Mouse (Mus musculus) monocyte, adult 5-6 weeks (primary cell): ENCODE data around the gene Fmnl3. TPM values are rescaled to one million over a fixed set of nuclear protein-coding genes. Genes with fewer than 3 reads are reported as not detected.

ENCODE experiments used
- ATAC-seq: fragments of 153-309, 156-312 bp; replicated peaks from 2 replicates; pipeline ENCODE4 v1.8.0; 2017; ENCODE audit warnings: mild to moderate bottlenecking; ENCODE audit not compliant: low TSS enrichment, insufficient number of reproducible peaks, severe bottlenecking, poor library complexity, low FRiP score
- total RNA-seq: library from RNA; stranded (forward); fragments of 200-1000, 200-491, 200-594 nt; gene quantifications from 3 replicates; pipeline ENCODE4 v1.2.3, GENCODE M21; 2017

Gene Fmnl3
- total RNA-seq, 1 experiment from 2014 or later, result 31.6 TPM

DNA sequence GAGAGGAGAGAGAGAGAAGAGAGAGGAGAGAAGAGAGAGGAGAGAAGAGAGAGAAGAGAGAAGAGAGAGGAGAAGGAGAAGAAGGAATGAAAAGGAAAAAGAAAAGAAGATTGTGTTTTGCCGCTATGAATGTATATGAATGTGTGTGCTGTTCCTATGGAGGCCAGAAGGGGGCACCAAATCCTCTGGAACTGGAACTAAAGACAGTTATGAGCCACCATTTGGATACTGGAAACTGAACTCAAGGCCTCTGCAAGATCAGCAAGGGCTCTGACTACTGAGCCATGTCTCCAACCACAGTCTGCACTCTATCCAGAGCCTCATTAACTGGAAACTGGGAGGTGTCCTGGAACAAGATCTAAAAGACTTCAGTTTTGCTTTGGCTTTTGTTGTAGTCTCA is 43.3 kb downstream of the Fmnl3 start:
- ATAC-seq, result peak; percentile 51; the same call in 1 of the 2 replicates

DNA sequence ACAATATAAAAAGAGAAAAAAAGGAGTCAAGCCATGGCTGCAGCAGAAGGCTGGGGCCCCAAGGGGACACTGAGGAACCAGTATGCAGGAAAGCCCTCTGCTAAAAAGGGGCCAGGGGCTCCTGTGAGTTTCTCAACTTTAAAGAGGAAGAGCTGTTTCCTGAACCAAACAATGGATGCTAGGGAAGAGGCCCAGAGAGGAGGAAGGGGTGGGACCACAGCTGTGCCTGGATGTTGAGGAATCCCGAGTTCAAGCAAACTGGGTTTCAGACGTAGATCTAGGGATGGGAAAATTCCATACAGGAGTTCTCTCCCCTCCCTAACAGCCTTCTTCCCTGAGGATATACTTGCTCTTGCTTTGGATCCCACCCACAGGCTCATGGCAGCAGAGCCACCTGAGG is 43.9 kb downstream of the Fmnl3 start:
- no peak for ATAC-seq

DNA sequence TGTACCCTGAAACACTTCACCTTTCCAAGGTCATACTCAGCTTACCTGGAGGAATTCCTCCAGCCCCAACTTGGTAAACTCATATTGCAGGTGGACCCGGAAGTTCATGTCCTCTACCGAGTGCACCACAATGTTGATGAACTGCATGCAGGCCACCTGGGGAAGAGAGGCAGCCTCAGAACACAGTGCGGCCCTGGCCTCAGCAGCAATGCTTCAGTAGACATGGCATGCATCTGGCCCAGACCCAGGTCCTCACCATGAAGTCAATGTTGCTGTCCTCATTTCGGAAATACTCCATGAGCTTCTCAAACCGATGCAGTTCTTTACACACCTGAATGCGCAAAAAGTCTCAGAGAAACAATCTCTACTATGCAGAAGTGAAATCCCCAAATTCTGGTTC is 44.7 kb downstream of the Fmnl3 start:
- no peak for ATAC-seq

DNA sequence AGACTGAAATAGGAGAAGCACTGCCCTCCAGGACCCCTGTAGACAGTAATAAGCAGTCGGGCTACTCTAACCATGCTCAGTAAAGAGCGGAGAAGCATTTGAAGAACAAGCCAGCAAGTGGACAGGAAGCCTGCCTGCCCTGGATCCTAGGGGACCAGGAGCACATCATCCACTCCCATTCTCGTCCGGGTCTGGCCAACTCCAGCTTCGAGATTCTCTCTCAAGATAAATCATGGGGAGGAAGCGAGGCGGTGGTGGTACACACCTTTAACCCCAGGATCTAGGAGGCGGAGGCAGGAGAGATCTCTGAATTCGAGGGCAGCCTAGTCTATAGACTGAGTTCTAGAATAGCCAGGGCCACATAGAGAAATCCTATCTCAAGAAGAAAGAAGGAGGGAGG is 46.1 kb downstream of the Fmnl3 start:
- no peak for ATAC-seq

DNA sequence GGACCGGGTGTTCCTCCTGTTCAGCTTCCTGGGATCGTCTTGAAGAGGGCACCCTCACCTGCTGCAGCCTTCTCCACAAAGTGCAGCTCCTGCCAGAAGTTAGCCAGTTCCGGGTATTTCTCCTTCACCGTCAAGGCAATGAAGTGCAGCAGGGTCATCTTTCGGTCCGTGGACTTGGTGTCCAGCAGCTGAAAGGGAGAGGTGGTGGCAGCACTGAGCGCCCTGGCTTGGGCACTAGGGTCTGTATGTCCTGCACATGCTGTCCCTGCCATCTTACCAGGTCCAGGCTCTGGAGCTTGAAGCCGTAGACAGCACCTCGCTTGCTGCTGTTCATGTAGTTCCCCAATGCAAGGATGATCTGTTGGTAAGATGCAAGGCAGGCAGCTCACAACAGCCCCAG is 49.3 kb downstream of the Fmnl3 start:
- ATAC-seq, result no peak

DNA sequence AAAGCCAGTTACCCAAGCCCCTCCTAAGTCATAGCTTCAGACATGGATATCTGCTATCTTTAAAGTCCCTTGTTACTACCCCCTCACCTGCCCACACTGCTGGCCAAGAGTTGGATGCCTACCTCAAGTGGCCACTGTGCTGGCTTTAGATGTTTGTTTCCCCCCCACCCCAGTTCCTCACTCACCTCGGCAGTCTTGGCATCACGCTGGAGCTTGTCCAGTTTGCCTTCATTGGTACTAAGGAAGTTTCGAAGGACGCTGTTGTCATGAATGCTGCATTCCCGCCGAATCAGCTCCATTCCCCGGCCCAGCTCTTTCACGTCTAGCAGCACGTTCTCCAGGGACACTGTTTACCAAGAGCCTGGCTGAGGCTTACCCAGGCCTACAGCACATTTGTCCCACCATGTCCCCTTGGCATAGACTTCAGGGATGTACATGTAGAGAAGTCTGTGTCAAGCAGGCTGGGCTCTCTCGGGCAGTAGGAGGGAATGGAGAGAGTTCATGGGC is 50.1 kb downstream of the Fmnl3 start:
- ATAC-seq, result no peak

DNA sequence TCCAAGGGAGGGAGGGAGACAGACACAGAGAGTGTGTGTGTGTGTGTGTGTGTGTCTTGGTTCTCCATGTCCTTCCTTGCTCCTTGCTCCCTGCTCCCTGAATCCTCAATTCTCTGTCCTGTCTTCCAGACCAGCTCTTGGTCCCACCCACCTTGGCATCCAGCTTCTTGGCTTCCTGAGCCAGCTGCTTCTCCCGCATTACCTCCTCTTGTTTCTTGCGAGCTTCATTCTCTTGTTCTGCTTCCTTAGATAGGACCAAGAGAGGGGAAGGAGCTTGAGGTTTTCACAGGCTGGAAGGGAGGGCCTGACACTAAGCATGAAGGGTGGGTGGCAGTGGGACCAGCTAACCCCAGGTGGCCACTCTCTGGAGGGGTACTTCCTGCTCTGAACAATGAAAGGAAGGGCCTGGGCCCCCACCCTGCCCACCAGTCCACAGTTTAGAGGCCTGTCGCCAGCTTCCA is 50.8 kb downstream of the Fmnl3 start:
- no peak for ATAC-seq

DNA sequence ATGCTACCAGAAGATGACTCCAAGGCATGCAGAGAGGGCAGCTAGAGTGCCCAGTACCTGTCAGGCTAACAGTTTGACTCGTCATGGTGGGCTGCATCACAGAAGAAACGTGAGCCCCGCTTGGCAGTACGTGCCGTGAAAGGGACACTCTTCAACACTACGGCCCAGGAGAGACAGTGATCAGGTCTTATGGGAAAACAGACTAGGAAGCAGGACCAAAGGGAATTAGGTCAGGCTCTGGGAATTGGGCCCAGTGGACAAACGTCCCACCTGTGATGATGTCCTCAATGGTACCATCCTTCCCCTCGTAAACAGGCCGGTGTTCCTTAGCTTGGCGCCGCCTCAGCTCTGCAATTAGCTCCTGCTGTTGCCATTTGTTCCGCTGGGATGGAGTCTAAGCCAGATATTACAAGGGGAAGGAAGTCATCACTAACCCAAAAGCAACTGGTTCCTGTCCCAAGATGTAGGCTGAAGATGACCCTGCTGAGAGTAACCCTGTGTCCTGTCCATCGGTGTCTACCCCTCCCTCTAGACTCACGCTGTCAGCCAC is 51.3 kb downstream of the Fmnl3 start:
- ATAC-seq, result no peak

DNA sequence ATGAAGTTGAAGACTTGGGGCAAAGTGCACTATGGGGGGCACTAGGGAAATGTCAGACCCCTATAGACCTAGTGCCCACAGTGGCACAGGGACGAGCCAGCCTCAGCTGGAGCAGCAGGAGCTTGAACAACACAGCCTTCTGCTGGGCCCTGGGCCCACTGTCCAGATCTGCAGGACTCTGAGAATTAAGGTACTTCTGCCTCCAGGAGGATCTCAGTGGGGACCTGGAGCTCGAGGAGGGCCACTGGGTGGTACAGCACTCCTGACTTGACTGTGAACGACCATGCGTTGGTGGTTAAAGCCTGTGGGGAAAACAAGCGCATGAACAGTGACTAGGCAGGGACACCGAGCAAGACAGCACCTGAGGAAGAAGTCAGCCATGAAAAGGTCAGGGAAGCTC is 52.2 kb downstream of the Fmnl3 start:
- no peak for ATAC-seq

DNA sequence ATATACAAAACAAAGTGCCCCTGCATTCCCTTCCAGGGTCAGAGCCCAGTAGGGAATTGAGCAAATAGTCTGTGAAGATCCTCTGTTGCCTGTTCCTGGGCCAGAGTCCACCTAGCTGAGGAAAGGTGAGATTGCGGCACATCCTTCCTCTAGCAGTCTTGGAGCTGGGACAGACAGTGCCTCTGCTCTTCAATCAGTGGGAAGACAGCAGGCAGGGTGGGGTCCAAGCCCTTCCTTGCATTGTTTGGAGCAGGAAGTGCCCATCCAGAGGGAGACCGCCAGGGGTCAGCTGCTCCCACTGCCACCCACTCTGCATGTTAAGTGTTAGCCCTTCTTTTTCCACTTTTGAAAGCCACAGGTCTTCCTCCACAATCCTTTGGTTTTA is 53.0 kb downstream of the Fmnl3 start:
- no peak for ATAC-seq

DNA sequence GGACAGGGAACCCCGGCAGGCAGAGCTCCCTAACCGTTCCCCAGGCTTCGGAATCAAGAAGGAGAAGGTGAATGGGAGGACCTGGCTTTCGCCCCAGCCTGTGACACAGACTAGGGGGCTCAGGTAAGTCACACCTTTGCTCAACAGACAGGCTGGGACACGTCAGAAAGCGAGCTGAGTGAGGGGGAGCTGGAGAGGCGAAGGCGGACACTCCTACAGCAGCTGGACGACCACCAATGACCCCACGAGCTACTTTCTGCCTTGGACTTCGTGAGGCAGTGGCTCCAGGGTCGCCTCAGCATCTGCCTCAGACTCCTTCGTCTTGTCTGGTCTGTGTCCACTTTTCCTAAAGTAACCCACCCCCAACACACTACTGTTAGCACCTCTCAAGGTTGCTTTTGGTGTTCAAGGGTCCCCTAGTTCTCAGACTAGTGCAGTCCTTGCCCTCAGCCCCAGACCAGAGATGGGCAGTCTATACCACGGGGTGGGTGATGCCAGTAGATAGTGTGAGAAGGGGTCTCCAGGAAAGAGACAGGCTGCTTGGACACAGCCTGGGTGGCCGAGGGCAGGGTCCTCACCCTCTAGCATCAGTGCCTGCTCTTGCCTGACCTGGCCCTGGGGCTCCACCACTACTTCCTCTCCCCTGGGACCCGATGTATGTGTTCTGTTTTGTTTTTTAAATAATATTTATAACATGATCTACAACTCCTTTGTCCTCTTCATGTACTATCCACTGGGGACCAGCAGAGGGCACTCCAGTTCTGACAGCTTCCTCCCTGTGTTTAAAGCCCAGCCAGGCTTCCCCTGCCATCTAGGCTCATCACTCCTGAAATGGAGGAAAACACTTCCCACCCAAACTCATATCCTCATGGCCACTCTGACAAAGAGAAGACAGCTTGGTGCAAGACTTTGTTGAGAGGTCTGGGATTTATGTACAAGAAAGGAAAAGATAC is 53.7 kb downstream of the Fmnl3 start:
- peak; percentile 57 for ATAC-seq

DNA sequence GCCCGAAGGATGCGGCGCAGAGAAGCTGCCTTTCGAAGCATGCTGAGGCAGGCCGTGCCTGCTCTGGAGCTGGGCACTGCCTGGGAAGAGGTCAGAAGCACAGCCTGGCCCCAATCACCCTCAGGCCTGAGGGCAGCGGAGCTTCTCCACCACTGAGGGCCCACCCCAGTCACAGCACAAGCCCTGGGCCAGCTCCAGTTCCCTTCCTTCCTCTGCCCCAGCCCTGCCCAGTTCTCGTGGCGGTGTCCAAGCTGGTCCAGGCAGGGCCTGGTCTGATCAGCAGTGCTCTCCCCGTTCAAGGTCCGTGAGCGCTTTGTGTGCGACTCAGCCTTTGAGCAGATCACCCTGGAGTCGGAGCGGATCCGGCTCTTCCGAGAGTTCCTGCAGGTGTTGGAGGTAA is 55.4 kb downstream of the Fmnl3 start:
- ATAC-seq, result no peak

DNA sequence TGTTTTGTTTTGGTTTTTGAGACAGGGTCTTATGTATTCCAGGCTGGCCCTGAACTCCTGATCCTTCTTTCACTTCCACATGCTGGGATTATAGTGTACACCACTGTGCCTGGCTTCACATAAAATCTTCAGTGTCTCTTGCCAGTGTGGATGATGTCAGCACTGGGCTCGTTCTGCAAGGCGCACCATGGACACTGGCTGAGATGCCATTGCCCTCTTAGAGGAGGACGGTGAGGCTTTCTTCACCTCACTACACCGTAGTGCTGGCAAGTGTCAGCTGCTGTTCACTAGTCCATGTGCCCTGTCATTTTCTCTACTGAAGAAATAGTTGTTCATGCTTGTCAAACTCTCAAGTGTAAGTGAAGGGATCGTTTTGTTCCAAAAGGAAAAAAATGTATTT is 59.7 kb downstream of the Fmnl3 start:
- no peak for ATAC-seq

DNA sequence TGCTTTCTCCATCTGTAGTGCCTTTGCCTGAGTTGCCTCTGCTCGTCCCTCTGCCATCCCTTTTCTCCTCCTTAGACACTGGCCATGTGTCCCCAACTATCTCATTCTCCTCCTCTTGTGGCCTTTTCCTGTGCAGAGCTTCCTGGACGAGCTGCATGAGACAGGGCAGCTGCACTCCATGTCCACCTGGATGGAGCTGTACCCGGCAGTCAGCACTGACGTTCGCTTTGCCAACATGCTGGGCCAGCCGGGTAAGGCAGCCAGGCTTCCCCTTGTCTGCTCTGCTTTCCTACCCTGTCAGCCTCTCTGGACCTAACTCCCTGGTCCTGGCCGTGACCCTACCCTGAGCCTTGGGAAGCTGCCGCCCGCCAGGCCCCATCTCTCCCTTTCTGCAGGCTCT is 60.7 kb downstream of the Fmnl3 start:
- no peak for ATAC-seq

DNA sequence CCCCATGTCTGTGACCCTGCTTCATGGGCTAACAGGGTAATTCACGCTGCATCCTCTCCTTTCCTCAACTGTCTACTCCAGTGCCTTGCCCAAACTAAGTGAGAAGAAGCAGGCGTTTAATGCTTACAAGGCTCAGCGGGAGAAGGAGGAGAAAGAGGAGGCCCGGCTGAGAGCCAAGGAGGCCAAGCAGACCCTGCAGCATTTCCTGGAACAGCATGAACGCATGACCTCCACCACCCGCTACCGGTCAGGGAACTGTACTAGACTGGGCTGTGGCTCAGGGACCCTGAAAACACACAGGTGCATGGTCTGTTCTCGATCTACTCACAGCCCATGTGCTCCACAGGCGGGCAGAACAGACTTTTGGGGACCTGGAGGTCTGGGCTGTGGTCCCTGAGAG is 62.8 kb downstream of the Fmnl3 start:
- no peak for ATAC-seq

DNA sequence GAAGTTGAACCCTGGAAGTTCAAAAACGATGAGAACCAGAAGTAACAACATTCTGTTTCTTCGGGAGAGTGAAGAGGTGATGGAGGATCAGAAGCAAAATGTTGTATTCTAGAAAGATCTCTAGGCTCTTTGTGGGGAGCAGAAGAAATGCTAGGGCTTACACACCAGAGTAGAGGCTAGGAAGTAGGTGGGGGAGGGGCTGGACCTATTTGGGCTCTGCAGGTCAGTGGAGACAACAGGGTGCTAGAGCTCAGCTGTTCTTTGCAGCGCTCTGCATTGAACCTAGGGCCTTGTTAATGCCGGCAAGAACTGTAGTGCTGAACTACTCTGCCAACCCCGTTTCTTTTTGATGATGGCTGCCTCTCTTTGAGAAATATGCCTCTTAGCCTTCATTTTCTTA is 74.1 kb downstream of the Fmnl3 start:
- ATAC-seq, result no peak

DNA sequence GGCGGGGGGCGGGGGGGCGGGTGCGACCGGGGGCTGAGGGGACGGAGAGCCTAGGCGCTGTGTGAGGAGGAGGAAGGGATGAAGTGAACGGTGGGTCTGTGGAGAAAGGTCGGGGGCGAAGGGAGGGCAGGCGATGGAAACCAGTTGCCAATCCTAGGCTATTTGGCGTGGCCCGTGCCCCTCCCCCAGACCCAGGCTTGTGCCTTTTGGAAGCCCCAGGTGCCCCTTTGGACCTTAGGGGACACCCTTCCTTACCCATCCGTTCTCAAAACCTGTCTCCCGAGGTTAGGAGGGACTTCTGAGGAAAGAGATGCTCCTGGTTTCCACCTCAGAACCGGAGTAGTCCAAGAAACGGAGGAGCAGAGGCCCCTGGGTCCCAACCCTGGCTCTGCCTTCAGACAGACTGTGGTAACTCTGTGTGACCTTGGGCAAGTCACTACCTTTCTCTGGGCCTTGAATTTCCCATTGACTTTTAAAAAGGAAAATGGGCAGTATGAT is 74.7 kb downstream of the Fmnl3 start, which contains the start of gene Fam186b:
Fam186b (minus strand) TSS at position 405 of the 498 bp plus-strand sequence.
- 0 out of 2 replicates have a peak, but pooled peaks have one; percentile 5 for ATAC-seq

DNA sequence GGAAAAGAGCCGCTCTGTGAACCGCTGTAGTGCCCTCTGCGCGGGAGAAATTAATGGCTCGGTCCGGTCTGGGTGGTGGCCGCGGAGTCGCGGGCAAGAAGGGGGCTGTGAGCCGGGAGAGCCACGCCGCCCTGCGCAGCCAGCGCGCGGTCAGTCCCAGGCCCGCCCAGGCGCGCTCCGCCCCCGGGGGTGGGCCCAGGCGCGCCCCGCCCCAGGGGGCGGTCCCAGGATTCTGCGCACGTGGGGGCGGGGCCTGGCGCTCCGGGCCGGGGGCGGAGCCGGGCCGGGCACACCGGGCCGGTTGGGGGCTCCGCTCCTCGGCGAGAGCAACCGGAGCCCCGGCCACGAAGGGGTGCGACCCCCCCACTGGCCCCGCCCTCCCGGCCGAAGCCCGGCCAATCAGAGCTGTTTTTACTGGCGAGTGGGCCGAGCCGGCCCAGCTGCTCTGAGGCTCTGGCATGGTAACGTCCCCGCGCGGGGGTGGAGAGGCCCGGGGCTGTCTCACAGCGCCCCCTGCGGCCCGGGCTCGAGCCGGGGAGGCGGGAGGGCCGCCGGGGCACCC is 75.4 kb downstream of the Fmnl3 start, which contains the start of gene Prpf40b:
Prpf40b (plus strand) TSS at position 275 of the 562 bp plus-strand sequence.
- ATAC-seq, result peak; percentile 76

DNA sequence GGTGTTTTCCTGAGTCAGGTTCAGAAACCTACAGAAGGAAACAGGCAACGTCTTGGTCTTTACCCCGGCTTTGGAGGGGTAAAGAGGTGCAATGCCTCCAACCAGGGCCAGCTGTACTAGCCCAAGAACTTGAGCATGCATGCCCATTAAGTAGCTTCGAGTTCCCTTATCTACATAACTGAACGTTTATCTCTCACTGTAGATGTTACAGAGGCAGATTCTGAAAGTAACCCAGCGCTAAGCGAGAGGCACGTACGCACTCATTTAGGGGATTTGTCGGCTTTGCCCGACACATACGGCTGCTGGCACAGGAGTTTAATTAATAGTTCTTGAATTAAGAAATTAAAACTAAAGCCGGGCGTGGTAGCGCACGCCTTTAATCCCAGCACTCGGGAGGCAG is 76.0 kb downstream of the Fmnl3 start:
- no peak for ATAC-seq
